Mouse (Mus musculus): ENCODE data around the gene Actg1. TPM values are rescaled to one million over a fixed set of nuclear protein-coding genes. Genes with fewer than 3 reads are reported as not detected.
A peak's percentile ranks its signal among the peaks of the same experiment; 100 is the strongest.
"Not testable (repeated sequence)": the region's sequence is repeated elsewhere in the genome, so short reads cannot be mapped to it uniquely, and the experiment has no call there.

Actg1 gene
- polyA plus RNA-seq, 1 experiment: 785 TPM

DNA sequence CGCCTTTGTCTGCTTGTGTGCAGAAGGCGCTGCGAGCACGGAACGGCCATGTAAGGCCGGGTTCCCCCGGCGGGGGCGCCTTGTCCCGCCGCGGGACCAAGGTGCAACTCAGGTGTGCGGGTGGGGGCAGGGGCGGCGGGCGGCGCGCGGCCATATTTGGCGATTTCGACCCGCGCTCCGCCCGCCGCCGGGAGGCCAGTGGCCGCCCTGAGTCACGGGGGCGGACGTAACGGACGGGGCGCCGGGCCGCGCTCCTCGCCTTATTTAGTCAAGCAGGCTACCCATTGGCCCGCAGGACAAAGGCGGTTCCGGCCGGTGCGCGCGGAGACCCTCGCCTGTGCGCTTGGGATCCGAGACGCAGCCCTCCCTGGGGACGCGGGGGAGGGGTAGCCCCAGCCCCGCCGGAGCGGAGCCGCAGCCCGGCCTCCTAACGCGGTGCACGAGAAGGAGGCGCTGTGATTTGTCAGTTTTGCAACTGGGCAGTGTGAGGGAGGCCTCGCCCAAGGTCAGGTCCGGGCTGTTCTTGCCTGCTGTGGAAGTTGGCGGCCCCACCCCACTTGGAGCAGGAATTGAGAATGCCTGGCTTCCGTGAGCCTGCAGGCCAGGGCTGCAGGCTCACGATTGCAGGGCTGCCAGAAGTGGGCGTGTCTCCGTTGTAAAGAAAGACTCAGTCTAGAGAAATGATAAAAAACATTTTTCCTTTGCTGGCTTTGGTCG, 1.8 kb upstream of the Actg1 start:
- 0 out of 2 replicates have a peak, but pooled peaks have one; percentile 3 for TF ChIP-seq CTCF (IDR thresholded peaks at IDR 0.05; ENCODE audit: insufficient read depth, low read depth, low read length)
- peak; percentile 47; the same call in 1 of the 2 replicates for TF ChIP-seq POLR2A (IDR thresholded peaks at IDR 0.05; ENCODE audit: insufficient read depth, low read depth, low read length)
- WGBS: 1% methylated on average over 68 of the region's 68 CpGs
- H3K4me3 ChIP-seq (ENCODE audit: insufficient read depth, low read depth, low read length): peak overlapping the region; percentile 94
- peak overlapping the region; percentile 95 for H3K27ac ChIP-seq (ENCODE audit: insufficient read depth, low read depth, low read length)
- peaks cover 30% of the 10 kb centered on the region for H3K4me1 ChIP-seq (ENCODE audit: control insufficient read depth, insufficient read depth, low read length)

DNA sequence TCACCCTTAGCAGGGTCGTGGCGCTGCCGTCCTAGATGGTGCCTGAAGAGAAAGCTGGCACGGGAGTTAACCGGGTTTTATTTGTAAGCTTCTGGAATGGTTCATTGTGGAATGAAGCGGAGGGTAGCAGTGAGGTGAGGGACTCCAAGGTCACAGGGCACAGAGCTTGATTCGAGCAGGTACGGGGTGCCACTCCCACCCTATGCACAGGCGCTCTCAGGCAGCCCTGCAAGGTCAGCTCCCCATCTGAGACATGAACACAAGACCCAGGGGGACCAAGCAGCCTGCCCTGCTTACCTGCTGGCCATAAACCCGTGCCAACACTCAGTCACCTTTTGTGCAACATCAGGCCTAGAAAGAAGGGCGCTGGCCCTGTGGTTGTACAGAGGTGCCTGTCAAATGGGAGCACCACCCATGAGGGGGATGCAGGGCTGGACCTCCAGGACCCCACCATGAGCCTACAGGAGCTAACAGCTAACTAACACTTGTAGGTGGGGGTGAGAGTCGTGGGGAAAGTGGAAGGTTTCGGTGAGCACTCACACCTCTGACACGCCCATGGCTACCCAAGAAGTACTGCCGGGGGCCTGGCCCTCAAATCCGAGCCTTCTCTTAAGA, 1.1 kb upstream of the Actg1 start:
- no peak for TF ChIP-seq POLR2A (IDR thresholded peaks at IDR 0.05; ENCODE audit: insufficient read depth, low read depth, low read length)
- peak overlapping the region; percentile 95 for H3K27ac ChIP-seq (ENCODE audit: insufficient read depth, low read depth, low read length)
- H3K4me3 ChIP-seq (ENCODE audit: insufficient read depth, low read depth, low read length): peak overlapping the region; percentile 94
- H3K4me1 ChIP-seq (ENCODE audit: control insufficient read depth, insufficient read depth, low read length): peaks cover 30% of the 10 kb centered on the region
- 0% methylated on average over 16 of the region's 16 CpGs for WGBS

- Histone ChIP-seq H3K27ac (ENCODE audit: insufficient read depth, low read depth, low read length) (peak overlapping the region; percentile 95), H3K4me1 (ENCODE audit: control insufficient read depth, insufficient read depth, low read length) (peaks cover 29% of the 10 kb centered on the region), H3K4me3 (ENCODE audit: insufficient read depth, low read depth, low read length) (peak overlapping the region; percentile 94)
- TF ChIP-seq CTCF (IDR thresholded peaks at IDR 0.05; ENCODE audit: insufficient read depth, low read depth, low read length): no peak
- TF ChIP-seq POLR2A (IDR thresholded peaks at IDR 0.05; ENCODE audit: insufficient read depth, low read depth, low read length): no peak
- WGBS: 2% methylated on average over 36 of the region's 53 CpGs
These were observed 485 bp upstream of the Actg1 start for GRCm38 (mm10) chr11:120348684-120349370.

- 0% methylated on average over 10 of the region's 10 CpGs for WGBS
- peak overlapping the region; percentile 85 for H3K4me3 ChIP-seq (ENCODE audit: insufficient read depth, low read depth, low read length)
- peaks cover 16% of the 10 kb centered on the region for H3K4me1 ChIP-seq (ENCODE audit: control insufficient read depth, insufficient read depth, low read length)
- peak overlapping the region; percentile 95; the same call in 1 of the 2 replicates for H3K27ac ChIP-seq (ENCODE audit: insufficient read depth, low read depth, low read length)
- TF ChIP-seq CTCF (IDR thresholded peaks at IDR 0.05; ENCODE audit: insufficient read depth, low read depth, low read length) (no peak), POLR2A (IDR thresholded peaks at IDR 0.05; ENCODE audit: insufficient read depth, low read depth, low read length) (no peak)
These were observed 1.0 kb downstream of the Actg1 start for GRCm38 (mm10) chr11:120347301-120347700.

- H3K27ac ChIP-seq (ENCODE audit: insufficient read depth, low read depth, low read length): not testable (repeated sequence)
- 15% methylated on average over 11 of the region's 13 CpGs for WGBS
- peaks cover 16% of the 10 kb centered on the region for H3K4me1 ChIP-seq (ENCODE audit: control insufficient read depth, insufficient read depth, low read length)
- peak overlapping the region; percentile 31 for H3K4me3 ChIP-seq (ENCODE audit: insufficient read depth, low read depth, low read length)
These were observed 1.8 kb downstream of the Actg1 start for GRCm38 (mm10) chr11:120346383-120347034.

DNA sequence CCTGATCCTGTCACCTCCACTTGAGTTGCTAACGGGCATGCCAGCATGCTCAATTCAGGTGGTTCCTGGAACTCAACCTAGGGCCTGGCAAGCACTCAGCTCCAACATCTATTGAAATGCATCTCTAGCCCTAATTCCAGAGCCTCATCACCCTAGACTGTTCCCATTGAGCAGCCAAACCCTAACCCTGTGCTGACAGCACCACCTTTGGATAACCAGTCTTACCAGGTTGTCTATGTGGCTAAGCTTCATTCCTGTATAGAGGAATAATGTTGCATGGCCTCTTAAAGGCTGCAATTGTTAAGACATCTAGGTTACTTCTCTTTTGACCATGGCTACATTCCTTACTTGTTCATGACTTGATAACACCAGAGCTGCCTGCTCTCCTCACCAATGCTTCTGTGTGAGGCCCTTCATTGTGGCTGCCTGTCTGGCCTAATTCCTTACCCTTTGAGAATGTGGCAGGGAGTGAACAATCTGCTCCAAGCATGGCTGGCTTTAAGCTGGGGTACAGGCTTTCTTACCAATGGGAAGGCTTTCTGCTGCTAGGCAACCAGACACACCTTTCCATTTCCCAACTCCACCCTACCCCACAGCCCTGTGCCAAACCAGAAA, 3.2 kb downstream of the Actg1 start:
- TF ChIP-seq CTCF (IDR thresholded peaks at IDR 0.05; ENCODE audit: insufficient read depth, low read depth, low read length): no peak
- TF ChIP-seq POLR2A (IDR thresholded peaks at IDR 0.05; ENCODE audit: insufficient read depth, low read depth, low read length): no peak
- H3K4me3 ChIP-seq (ENCODE audit: insufficient read depth, low read depth, low read length): no peak overlapping the region
- WGBS: 27% methylated on average over 1 of the region's 1 CpGs
- no peak overlapping the region for H3K27ac ChIP-seq (ENCODE audit: insufficient read depth, low read depth, low read length)
- H3K4me1 ChIP-seq (ENCODE audit: control insufficient read depth, insufficient read depth, low read length): peaks cover 12% of the 10 kb centered on the region

GRCm38 (mm10) chr11:120344310-120344920, 3.9 kb downstream of the Actg1 start:
- H3K27ac ChIP-seq (ENCODE audit: insufficient read depth, low read depth, low read length): no peak overlapping the region
- 56% methylated on average over 5 of the region's 5 CpGs for WGBS

DNA sequence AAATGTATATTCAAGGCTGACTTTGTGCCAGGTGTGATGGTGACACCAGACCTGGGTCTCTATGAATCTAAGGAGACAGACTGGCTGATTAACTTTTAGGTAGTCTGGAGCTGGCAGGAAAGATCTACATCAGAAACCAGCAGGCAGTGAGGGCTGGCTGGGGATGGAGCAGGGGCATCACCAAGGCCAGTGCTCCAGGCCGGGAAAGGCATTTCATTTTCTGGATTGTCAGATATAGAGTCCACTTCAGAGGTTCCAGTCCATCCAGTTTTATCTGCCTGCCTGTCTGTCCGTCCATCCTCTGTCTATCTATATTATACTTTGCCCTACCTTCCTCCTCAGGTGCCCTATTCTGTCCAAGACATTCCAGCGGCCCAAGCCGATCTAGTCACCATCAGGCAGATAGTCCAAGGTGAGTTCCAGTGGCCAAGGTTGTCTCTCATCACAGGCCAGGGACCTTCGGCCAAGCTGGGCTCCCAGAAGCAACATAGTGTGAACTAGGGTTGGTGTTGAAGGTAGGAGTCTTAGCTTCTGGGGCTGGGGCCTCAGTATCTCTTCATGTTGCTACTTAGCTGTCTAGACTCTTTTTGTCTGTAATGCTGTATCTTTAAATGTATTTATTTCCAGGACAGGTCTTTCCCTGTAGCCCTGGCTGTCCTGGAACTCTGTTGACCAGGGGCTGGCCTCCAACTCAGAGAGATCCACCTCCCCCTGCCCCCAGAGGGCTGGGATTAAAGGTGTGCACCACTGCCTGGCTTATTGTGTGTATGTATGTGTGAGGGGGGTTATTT, 4.6 kb downstream of the Actg1 start:
- WGBS: 81% methylated on average over 5 of the region's 5 CpGs
- Histone ChIP-seq H3K27ac (ENCODE audit: insufficient read depth, low read depth, low read length) (no peak overlapping the region), H3K4me1 (ENCODE audit: control insufficient read depth, insufficient read depth, low read length) (peaks cover 2% of the 10 kb centered on the region; the same call in 1 of the 2 replicates)

More at GRCm38 (mm10) chr11:120344310-120344920, 3.9 kb downstream of the Actg1 start:
- TF ChIP-seq CTCF (IDR thresholded peaks at IDR 0.05; ENCODE audit: insufficient read depth, low read depth, low read length) (no peak), POLR2A (IDR thresholded peaks at IDR 0.05; ENCODE audit: insufficient read depth, low read depth, low read length) (no peak)
- Histone ChIP-seq H3K4me1 (ENCODE audit: control insufficient read depth, insufficient read depth, low read length) (peaks cover 8% of the 10 kb centered on the region), H3K4me3 (ENCODE audit: insufficient read depth, low read depth, low read length) (no peak overlapping the region)

More for the DNA sequence above, 4.6 kb downstream of the Actg1 start:
- TF ChIP-seq POLR2A (IDR thresholded peaks at IDR 0.05; ENCODE audit: insufficient read depth, low read depth, low read length) (no peak), CTCF (IDR thresholded peaks at IDR 0.05; ENCODE audit: insufficient read depth, low read depth, low read length) (no peak)
- no peak overlapping the region for H3K4me3 ChIP-seq (ENCODE audit: insufficient read depth, low read depth, low read length)
